8 mouse cellular contexts compared by ENCODE assay signal in the genomic region with DNA sequence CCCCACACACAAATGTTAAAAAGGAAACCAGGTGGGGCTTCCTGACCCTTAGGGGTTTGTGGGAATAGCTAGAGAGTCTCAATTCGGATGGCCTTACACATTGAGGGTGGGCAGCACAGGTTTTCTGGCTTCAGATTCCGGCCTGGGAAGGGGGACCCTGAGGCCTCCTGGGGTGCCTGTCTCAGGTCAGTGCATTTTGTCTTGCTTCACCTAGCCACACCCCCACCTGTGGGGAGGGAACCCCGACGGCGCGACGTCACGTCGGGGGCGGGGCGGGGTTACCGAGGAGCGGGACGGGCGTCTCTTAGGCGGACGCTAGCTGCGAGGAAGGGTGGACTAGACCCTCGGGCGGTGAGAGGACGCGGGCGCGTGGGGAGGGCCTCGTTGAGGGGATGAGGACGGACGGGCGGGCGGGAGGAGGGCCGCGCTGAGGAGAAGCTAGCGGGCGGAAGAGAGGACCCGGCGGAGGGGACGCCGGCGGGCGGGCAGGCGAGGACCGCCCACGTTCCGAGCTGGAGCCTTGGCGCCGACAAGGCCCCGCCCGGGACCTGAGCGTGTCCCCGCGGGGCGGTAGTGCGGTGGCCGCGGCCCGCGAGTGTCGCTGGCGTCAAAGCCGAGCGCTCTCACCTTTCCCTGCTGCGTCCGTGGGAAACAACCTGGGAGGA. TPM values are rescaled to one million over a fixed set of nuclear protein-coding genes. Genes with fewer than 3 reads are reported as not detected.
DNase-seq lines count a peak whose midpoint lies in the region; ATAC-seq lines count a peak whose summit lies in the region.

A gene (plus strand): TSS at position 275 of the 665 bp plus-strand sequence.

- under 1% methylated on average over 59 of the region's 62 CpGs for WGBS in hindbrain, embryonic 13.5 days

- ATAC-seq in hindbrain, embryonic 13.5 days (ENCODE audit: low FRiP score) = peak; percentile 95

- H3K4me1 ChIP-seq in hindbrain, embryonic 13.5 days (replicated peaks) = peaks cover 17% of the 10 kb centered on the region

- peak within 1 kb of the TSS; percentile 84 for H3K27ac ChIP-seq in hindbrain, embryonic 13.5 days

- peak within 1 kb of the TSS; percentile 95 for H3K9ac ChIP-seq in hindbrain, embryonic 13.5 days

- peaks cover 70% of the 10 kb centered on the region for H3K36me3 ChIP-seq in hindbrain, embryonic 13.5 days

- peak; percentile 80 for DNase-seq in T-cell, adult 2 months (ENCODE audit: low spot score)
- peak; percentile 82 for DNase-seq in cerebellum, adult 9-11 months
- DNase-seq in frontal cortex, postnatal 36 days (ENCODE audit: low spot score in 2 of 2) = peak; percentile 49 to 55
- DNase-seq in layer of hippocampus, postnatal 36 days = peak; percentile 53 to 57
- DNase-seq in lung, postnatal 4 days = peak; percentile 80 to 85
- peak; percentile 87 for DNase-seq in retina, postnatal 1 day
- DNase-seq in thymus, postnatal 36 days = peak; percentile 79 to 83

- H3K27me3 ChIP-seq in hindbrain, embryonic 13.5 days = no peaks in the 10 kb centered on the region

- no peaks in the 10 kb centered on the region for H3K9me3 ChIP-seq in hindbrain, embryonic 13.5 days

- H3K4me2 ChIP-seq in hindbrain, embryonic 13.5 days = peak within 1 kb of the TSS; percentile 90

- peak within 1 kb of the TSS; percentile 92 for H3K4me3 ChIP-seq in hindbrain, embryonic 13.5 days

RNA-seq across cellular contexts. Expression of the gene that starts here (rescaled TPM):
- 37.0 and 38.5 TPM in 2 replicates for polyA plus RNA-seq in hindbrain, embryonic 13.5 days (2015; fragmentation: Nextera tagmentation; extraction: Ambion mirVana)
- 10 to 100 TPM; 24.3 to 28.4 TPM for total RNA-seq in layer of hippocampus, postnatal 36 days (2021)

Comparison
In these comparisons a context has a peak if more than half of its experiments do, and no peak if none do; other contexts are left out.
1. Peak in every context shown above with its lines: DNase-seq, ATAC-seq, H3K4me3 ChIP-seq and H3K27ac ChIP-seq.